Mouse (Mus musculus) neural tube, embryonic 14.5 days (tissue): Measurements from ENCODE around the gene Rhebl1. TPM values are rescaled to one million over a fixed set of nuclear protein-coding genes. Genes with fewer than 3 reads are reported as not detected.

ENCODE experiments used
- ATAC-seq: fragments of 200-750 bp; cut with Nextera tagmentation; 2 replicates; pipeline ENCODE4 v1.8.0; 2017; ENCODE audit warnings: low read depth, mild to moderate bottlenecking, moderate TSS enrichment, moderate library complexity
- H3K27ac ChIP-seq: fragments of 300-500 bp; sonication (generic); 2 replicates; pipeline ENCODE4 v1.5.1; 2014; ENCODE audit warnings: low read depth, mild to moderate bottlenecking, control low read depth, low read length, moderate library complexity, mixed read lengths
- H3K27me3 ChIP-seq: fragments of 300-500 bp; sonication (generic); 2 replicates; pipeline ENCODE4 v1.6.1; 2014; ENCODE audit warnings: low read length; ENCODE audit not compliant: control insufficient read depth, insufficient read depth
- H3K36me3 ChIP-seq: fragments of 300-500 bp; sonication (generic); 2 replicates; pipeline ENCODE4 v1.6.1; 2014; ENCODE audit warnings: low read length, mixed read lengths; ENCODE audit not compliant: control insufficient read depth, insufficient read depth
- H3K4me1 ChIP-seq: fragments of 300-500 bp; sonication (generic); 2 replicates; pipeline ENCODE4 v1.6.1; 2014; ENCODE audit warnings: low read length; ENCODE audit not compliant: control insufficient read depth, insufficient read depth
- H3K4me2 ChIP-seq: fragments of 300-500 bp; sonication (generic); 2 replicates; pipeline ENCODE4 v1.6.1; 2014; ENCODE audit warnings: mild to moderate bottlenecking, low read depth, low read length, control low read depth
- H3K4me3 ChIP-seq: fragments of 300-500 bp; sonication (generic); 2 replicates; pipeline ENCODE4 v1.5.1; 2014; ENCODE audit warnings: low read depth, low read length, control low read depth, mixed read lengths
- H3K9ac ChIP-seq: fragments of 300-500 bp; sonication (generic); replicated peaks from 2 replicates; pipeline ENCODE4 v1.6.1; 2014; ENCODE audit warnings: low read depth, mild to moderate bottlenecking, control low read depth, low read length, mixed read lengths
- H3K9me3 ChIP-seq: fragments of 300-500 bp; sonication (generic); 2 replicates; pipeline ENCODE4 v1.6.1; 2016; ENCODE audit warnings: low read length; ENCODE audit not compliant: control insufficient read depth
- WGBS: fragments of 180-500 bp; shearing (Covaris S2); extraction: QIAGEN DNeasy Blood & Tissue Kit; methylation state at CpG from one replicate; pipeline ENCODE4 v1.1.7; 2014; 5-methylcytosine and 5-hydroxymethylcytosine counted together
- polyA plus RNA-seq: library from polyadenylated mRNA; unstranded; fragments of >200 nt; fragmentation: Nextera tagmentation; extraction: Ambion mirVana; gene quantifications from 2 replicates; pipeline ENCODE4 v1.2.1, GENCODE M21; 2014

Rhebl1 gene
- polyA plus RNA-seq, 1 experiment from 2014 or later: 21.3 TPM

GRCm38 (mm10) chr15:98837006-98837742 is 57.2 kb downstream of the Rhebl1 start:
- no peak for ATAC-seq
- H3K4me2 ChIP-seq: no peak overlapping the region
- H3K4me1 ChIP-seq: no peaks in the 10 kb centered on the region
- H3K36me3 ChIP-seq: peaks cover 74% of the 10 kb centered on the region
- no peak overlapping the region for H3K9ac ChIP-seq
- no peak overlapping the region for H3K4me3 ChIP-seq
- H3K27ac ChIP-seq: no peak overlapping the region
- 94% methylated on average over 21 of the region's 21 CpGs for WGBS
- H3K27me3 ChIP-seq: no peaks in the 10 kb centered on the region
- H3K9me3 ChIP-seq: no peaks in the 10 kb centered on the region

- Histone ChIP-seq H3K4me1 (peaks cover 2% of the 10 kb centered on the region; the same call in 1 of the 2 replicates), H3K27me3 (no peaks in the 10 kb centered on the region), H3K36me3 (peaks cover 57% of the 10 kb centered on the region), H3K9ac (no peak overlapping the region), H3K27ac (no peak overlapping the region), H3K9me3 (no peaks in the 10 kb centered on the region), H3K4me3 (no peak overlapping the region), H3K4me2 (no peak overlapping the region)
- WGBS: 94% methylated on average over 14 of the region's 14 CpGs
- no peak for ATAC-seq
These were observed 59.0 kb downstream of the Rhebl1 start for GRCm38 (mm10) chr15:98835291-98835690.

GRCm38 (mm10) chr15:98834059-98834458 is 60.3 kb downstream of the Rhebl1 start:
- H3K27me3 ChIP-seq: no peaks in the 10 kb centered on the region
- peaks cover 45% of the 10 kb centered on the region for H3K36me3 ChIP-seq
- no peak overlapping the region for H3K4me2 ChIP-seq
- no peaks in the 10 kb centered on the region for H3K9me3 ChIP-seq
- H3K4me1 ChIP-seq: peaks cover 9% of the 10 kb centered on the region; the same call in 1 of the 2 replicates
- H3K9ac ChIP-seq: no peak overlapping the region
- WGBS: 87% methylated on average over 13 of the region's 13 CpGs
- ATAC-seq: no peak
- no peak overlapping the region for H3K4me3 ChIP-seq
- no peak overlapping the region for H3K27ac ChIP-seq

DNA sequence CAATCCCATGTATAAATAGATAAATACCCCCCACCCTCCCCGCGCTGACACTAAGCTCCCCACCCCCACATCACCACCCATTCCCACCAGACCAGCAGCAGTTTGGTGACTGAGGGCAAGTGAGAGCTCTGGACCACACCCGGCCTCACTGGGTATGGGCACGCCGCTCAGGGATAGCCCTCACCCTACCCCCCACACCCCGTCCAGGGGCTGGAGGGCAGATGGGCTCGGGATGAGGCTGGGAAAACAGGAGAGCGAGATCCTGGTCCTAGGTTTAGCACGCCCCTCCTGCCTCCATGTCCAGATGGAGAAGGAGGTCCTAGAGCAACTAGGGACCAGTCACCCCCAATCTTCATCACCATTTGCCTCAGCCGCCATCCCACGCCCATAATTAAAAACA is 61.1 kb downstream of the Rhebl1 start:
- Histone ChIP-seq H3K27ac (no peak overlapping the region), H3K36me3 (peaks cover 39% of the 10 kb centered on the region), H3K9ac (no peak overlapping the region), H3K4me1 (peaks cover 9% of the 10 kb centered on the region; the same call in 1 of the 2 replicates), H3K4me2 (no peak overlapping the region), H3K4me3 (no peak overlapping the region), H3K9me3 (no peaks in the 10 kb centered on the region), H3K27me3 (no peaks in the 10 kb centered on the region)
- WGBS: 84% methylated on average over 11 of the region's 11 CpGs
- ATAC-seq: no peak

DNA sequence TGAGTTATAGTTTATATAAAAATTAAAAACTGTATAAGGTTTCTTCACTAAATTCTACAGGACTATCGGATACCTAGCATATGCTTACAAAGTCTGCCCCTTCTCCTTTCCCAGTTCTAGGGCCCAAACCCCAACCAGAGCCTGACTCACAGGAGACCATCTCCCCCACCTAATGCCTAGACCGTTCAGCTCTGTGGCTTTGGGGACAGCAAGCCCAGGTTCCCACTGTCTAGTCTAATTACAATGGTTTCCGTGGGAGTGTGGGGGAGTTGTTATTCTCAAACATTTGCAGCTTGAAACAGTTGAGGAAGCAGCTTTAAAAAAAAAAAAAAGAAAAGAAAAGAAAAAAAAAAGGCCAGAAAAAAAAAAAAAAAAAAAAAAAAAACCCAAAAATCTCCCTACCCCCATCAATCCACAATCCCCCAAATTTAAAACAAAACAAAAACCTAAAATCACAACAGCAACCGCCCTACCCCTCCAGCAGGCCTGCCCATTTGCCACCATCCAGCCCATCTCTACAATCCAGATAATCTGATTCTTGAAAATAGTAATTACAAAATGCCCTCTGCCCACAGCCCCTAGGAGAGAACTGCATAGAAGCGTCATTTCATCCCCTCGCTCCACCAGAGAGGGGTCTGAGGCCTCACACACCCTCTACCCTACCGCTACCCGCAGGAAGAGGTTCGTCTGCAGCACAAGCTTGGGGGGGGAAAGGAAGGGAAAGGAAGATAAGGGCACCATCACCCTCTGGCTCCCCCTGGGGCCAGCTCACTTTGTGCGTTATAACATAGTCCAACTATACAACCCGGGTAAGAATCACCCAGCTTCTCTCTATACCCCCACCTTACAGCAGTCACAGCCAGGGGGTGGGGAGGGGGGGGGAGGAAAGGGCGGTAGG is 61.9 kb downstream of the Rhebl1 start:
- H3K9me3 ChIP-seq: no peaks in the 10 kb centered on the region
- H3K27me3 ChIP-seq: no peaks in the 10 kb centered on the region
- ATAC-seq: no peak
- peaks cover 30% of the 10 kb centered on the region for H3K36me3 ChIP-seq
- peaks cover 9% of the 10 kb centered on the region; the same call in 1 of the 2 replicates for H3K4me1 ChIP-seq
- WGBS: 61% methylated on average over 12 of the region's 12 CpGs
- H3K27ac ChIP-seq: no peak overlapping the region
- H3K4me2 ChIP-seq: peak overlapping the region; percentile 74; the same call in 1 of the 2 replicates
- no peak overlapping the region for H3K4me3 ChIP-seq
- H3K9ac ChIP-seq: 0 out of 2 replicates have a peak overlapping the region, but pooled peaks have one; percentile 76

DNA sequence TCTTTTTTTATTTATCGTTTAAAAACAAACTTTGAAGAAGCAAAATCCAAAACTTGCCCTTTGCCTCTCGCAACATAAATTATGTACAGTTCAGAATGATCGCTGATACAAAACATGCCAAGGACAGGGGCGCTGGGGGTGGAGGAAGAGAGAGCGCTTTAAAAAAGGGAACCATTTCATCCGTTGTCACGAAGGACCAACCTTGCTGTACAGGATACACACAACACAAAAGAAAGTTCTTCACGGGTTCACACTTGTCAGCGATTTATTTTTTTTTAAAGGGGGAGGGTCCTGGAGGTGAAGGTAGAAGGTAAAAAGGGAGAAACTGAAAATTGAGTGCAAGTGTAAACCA is 62.7 kb downstream of the Rhebl1 start:
- ATAC-seq: 0 out of 2 replicates have a peak, but pooled peaks have one; percentile 33
- Histone ChIP-seq H3K9ac (peak overlapping the region; percentile 76; the same call in 1 of the 2 replicates), H3K4me3 (peak overlapping the region; percentile 65), H3K36me3 (peaks cover 22% of the 10 kb centered on the region), H3K27ac (peak overlapping the region; percentile 86), H3K9me3 (no peaks in the 10 kb centered on the region), H3K27me3 (no peaks in the 10 kb centered on the region), H3K4me1 (peaks cover 9% of the 10 kb centered on the region; the same call in 1 of the 2 replicates), H3K4me2 (peak overlapping the region; percentile 74)
- WGBS: 11% methylated on average over 9 of the region's 9 CpGs

- Histone ChIP-seq H3K36me3 (peaks cover 22% of the 10 kb centered on the region), H3K27ac (peak within 1 kb of the TSS; percentile 86), H3K4me2 (peak within 1 kb of the TSS; percentile 74), H3K4me1 (peaks cover 9% of the 10 kb centered on the region; the same call in 1 of the 2 replicates), H3K9me3 (no peaks in the 10 kb centered on the region), H3K9ac (peak within 1 kb of the TSS; percentile 76), H3K27me3 (no peaks in the 10 kb centered on the region), H3K4me3 (peak within 1 kb of the TSS; percentile 65)
- WGBS: under 1% methylated on average over 60 of the region's 66 CpGs
- peak; percentile 97 for ATAC-seq
These were observed 63.3 kb downstream of the Rhebl1 start, which contains the start of gene Prkag1 for GRCm38 (mm10) chr15:98830736-98831683. Gene Prkag1, minus strand, starts transcription at chr15:98831521.
